Mouse (Mus musculus) midbrain, embryonic 12.5 days (tissue): ENCODE data around the gene Ror1. TPM values are rescaled to one million over a fixed set of nuclear protein-coding genes. Genes with fewer than 3 reads are reported as not detected.

Experiments used
- ATAC-seq: fragments of 200-750 bp; cut with Nextera tagmentation; 2 replicates; pipeline ENCODE4 v1.8.0; 2017; ENCODE audit warnings: low read depth, moderate TSS enrichment, moderate library complexity; ENCODE audit not compliant: low FRiP score
- H3K27ac ChIP-seq: fragments of 300-500 bp; sonication (generic); replicated peaks from 2 replicates; pipeline ENCODE4 v1.5.1; 2016; ENCODE audit warnings: mild to moderate bottlenecking
- H3K27me3 ChIP-seq: fragments of 300-500 bp; sonication (generic); 2 replicates; pipeline ENCODE4 v1.6.1; 2016; ENCODE audit warnings: mild to moderate bottlenecking
- H3K36me3 ChIP-seq: fragments of 300-500 bp; sonication (generic); 2 replicates; pipeline ENCODE4 v1.6.1; 2016
- H3K4me1 ChIP-seq: fragments of 300-500 bp; sonication (generic); 2 replicates; pipeline ENCODE4 v1.6.1; 2016
- H3K4me2 ChIP-seq: fragments of 300-500 bp; sonication (generic); replicated peaks from 2 replicates; pipeline ENCODE4 v1.6.1; 2016; ENCODE audit warnings: mild to moderate bottlenecking, moderate library complexity
- H3K4me3 ChIP-seq: fragments of 300-500 bp; sonication (generic); 2 replicates; pipeline ENCODE4 v1.5.1; 2016; ENCODE audit warnings: mild to moderate bottlenecking
- H3K9ac ChIP-seq: fragments of 300-500 bp; sonication (generic); replicated peaks from 2 replicates; pipeline ENCODE4 v1.6.1; 2016; ENCODE audit warnings: mild to moderate bottlenecking, moderate library complexity
- H3K9me3 ChIP-seq: fragments of 300-500 bp; sonication (generic); 2 replicates; pipeline ENCODE4 v1.6.1; 2016; ENCODE audit warnings: mild to moderate bottlenecking
- WGBS: fragments of 180-500 bp; shearing (Covaris S2); methylation state at CpG from one replicate; pipeline ENCODE4 v1.1.7; 2016; 5-methylcytosine and 5-hydroxymethylcytosine counted together
- polyA plus RNA-seq: library from polyadenylated mRNA; unstranded; fragments of >200 nt; fragmentation: Nextera tagmentation; extraction: Ambion mirVana; gene quantifications from 2 replicates; pipeline ENCODE4 v1.2.1, GENCODE M21; 2016

Gene Ror1
- polyA plus RNA-seq, 1 experiment from 2014 or later = 6.3 TPM

DNA sequence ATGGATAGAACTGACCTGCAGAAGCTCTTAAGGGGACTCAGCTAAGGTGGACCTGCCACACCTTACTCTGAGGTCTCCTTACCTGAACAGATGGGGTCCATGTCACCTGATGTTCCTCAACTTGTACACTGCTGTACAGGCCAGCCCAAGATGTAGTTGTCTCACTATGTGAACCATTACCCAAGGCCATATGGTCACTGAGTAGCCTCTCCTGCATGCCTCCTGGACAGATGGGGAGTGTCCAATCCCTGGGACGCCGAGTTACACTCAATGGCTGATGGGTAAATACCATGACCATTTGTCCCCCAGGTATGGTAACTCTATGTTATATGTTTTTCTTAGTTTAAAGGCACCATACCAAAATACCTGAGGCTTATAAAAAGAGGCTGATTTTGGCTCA, 29.9 kb upstream of the Ror1 start:
- H3K36me3 ChIP-seq = no peaks in the 10 kb centered on the region
- H3K27ac ChIP-seq = no peak overlapping the region
- H3K4me1 ChIP-seq = no peaks in the 10 kb centered on the region
- no peak overlapping the region for H3K4me3 ChIP-seq
- WGBS = 87% methylated on average over 2 of the region's 2 CpGs
- H3K9me3 ChIP-seq = no peaks in the 10 kb centered on the region
- peaks cover 8% of the 10 kb centered on the region; the same call in 1 of the 2 replicates for H3K27me3 ChIP-seq
- no peak for ATAC-seq
- H3K9ac ChIP-seq = no peak overlapping the region
- H3K4me2 ChIP-seq = no peak overlapping the region

DNA sequence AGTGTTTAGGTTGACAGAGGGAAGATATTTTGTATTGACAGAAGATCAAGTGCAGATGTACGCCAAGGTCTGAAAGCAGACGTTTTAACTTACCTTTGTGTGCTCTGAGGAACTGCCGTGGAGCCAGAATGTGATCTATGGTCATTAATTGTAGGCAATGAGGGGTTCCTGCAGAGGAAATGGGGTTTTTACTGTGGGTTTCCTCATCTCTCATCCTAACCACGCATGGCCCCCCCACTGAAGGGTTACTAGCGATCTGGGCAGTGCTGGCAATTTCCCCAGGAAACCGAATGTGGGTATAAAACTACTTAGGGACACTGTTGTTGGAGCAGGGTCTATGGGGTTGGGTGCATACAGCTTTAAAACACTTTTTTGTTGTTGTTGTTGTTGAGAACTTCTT, 25.5 kb upstream of the Ror1 start:
- Histone ChIP-seq H3K4me1 (no peaks in the 10 kb centered on the region), H3K27me3 (0 out of 2 replicates have a peak, but pooled peaks cover 4% of the 10 kb centered on the region), H3K9ac (no peak overlapping the region), H3K4me2 (no peak overlapping the region), H3K9me3 (no peaks in the 10 kb centered on the region), H3K4me3 (no peak overlapping the region), H3K27ac (no peak overlapping the region), H3K36me3 (no peaks in the 10 kb centered on the region)
- WGBS = 83% methylated on average over 6 of the region's 6 CpGs
- no peak for ATAC-seq

DNA sequence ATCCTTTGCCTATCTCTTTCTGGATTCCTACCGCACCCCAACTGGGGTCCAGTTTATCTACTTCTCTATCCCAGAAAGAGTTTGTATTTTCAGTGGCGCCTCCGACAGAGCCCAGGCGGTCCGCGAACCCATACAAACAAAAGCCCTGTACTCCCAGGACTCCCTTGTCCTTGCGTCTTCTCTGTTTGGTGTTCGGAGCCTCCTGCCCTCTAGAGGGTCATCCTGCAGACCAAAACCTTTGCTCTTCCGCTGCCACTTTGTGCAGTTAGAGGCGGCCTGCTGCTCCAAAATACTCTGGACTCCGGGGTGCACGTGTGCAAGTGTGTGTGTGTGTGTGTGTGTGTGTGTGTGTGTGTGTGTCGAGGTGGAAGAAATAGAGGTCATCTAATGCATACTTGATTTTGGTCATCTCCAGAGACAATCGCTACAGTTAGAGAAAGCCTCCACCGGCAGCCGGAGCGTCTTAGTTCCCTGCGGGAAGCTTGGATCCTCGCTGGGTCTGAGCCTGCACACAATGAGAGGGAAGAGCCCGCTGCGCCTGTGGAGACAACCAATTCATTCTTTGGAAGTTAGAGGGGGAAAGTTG, 1.1 kb downstream of the Ror1 start:
- Histone ChIP-seq H3K36me3 (no peaks in the 10 kb centered on the region), H3K27ac (no peak overlapping the region; the same call in 1 of the 2 replicates), H3K4me3 (peak overlapping the region; percentile 75), H3K4me2 (peak overlapping the region; percentile 97), H3K27me3 (peaks cover 28% of the 10 kb centered on the region), H3K4me1 (peaks cover 19% of the 10 kb centered on the region), H3K9me3 (no peaks in the 10 kb centered on the region), H3K9ac (peak overlapping the region; percentile 63)
- ATAC-seq = no peak
- under 1% methylated on average over 21 of the region's 21 CpGs for WGBS

DNA sequence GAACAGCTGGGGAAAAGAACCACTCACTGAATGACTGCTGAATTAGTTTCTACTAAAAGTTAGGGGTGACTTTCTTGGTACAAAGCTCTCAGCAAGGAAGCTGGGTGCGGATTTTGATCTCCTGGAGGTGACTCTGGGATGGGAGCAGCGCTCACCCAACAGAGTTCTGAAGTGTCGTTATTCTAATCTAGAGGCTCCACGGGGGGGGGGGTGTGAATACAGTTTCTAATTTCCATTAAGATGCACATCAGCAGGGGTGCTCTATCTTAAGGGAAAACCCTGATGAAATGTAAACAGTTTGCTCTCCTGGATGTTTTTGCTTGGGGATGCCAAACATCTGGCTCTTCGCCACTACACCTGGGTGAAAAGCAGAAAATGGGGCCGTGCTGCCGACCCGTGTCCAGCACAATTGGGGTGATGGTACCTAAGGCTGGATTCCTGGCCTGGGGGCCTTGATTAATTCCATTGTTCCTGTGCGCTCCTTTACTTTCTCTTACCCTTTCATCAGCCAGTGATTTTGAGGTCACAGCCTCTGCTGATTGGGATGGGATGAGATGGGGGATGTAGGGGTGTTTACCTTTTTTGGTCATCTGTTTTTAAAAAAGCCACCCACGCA, 1.9 kb downstream of the Ror1 start:
- peak overlapping the region; percentile 97 for H3K4me2 ChIP-seq
- peak overlapping the region; percentile 75 for H3K4me3 ChIP-seq
- ATAC-seq = no peak
- no peaks in the 10 kb centered on the region for H3K9me3 ChIP-seq
- H3K4me1 ChIP-seq = peaks cover 19% of the 10 kb centered on the region
- WGBS = 10% methylated on average over 10 of the region's 10 CpGs
- no peak overlapping the region for H3K27ac ChIP-seq
- no peak overlapping the region for H3K9ac ChIP-seq
- no peaks in the 10 kb centered on the region for H3K36me3 ChIP-seq
- peaks cover 28% of the 10 kb centered on the region for H3K27me3 ChIP-seq

DNA sequence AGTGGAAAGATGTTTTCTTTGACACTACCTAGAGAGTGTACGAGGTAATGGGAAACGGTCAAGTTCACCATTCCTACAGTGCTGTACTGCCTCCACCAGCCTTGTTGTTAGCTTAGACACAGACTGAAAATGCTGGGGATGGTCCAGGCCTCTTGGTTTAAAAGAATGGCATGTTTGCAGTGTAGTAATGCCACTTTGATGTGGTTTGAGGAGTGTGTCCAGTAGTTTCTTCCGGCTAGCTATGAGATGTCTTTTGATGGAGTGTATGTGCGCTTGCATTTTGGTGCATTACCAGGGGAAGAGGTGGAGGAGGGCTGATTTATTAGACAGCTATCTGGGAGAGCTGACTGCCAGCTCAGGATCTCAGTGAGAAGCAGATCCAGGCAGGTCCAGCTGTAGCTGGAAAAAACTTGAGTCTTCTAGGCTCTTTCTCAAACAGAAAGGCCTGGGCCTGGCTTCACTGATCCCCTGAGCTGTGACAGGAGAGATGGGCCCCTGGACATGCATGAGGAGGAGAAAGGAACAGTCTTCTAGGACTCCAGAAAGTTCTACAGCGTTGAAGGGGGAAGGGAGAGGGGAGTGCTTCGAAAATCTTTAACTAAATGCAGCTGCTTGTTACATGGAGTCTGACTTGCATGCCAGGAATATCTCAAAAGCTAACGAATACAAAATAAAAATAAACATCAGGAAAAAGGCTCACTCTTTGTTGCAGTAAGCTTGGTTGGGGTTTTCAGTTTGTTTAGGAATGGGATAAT, 5.7 kb downstream of the Ror1 start:
- Histone ChIP-seq H3K27me3 (peaks cover 21% of the 10 kb centered on the region), H3K4me3 (no peak overlapping the region), H3K27ac (no peak overlapping the region), H3K9ac (no peak overlapping the region), H3K4me1 (peaks cover 15% of the 10 kb centered on the region), H3K4me2 (no peak overlapping the region), H3K36me3 (no peaks in the 10 kb centered on the region), H3K9me3 (no peaks in the 10 kb centered on the region)
- ATAC-seq = no peak
- WGBS = 79% methylated on average over 7 of the region's 7 CpGs

DNA sequence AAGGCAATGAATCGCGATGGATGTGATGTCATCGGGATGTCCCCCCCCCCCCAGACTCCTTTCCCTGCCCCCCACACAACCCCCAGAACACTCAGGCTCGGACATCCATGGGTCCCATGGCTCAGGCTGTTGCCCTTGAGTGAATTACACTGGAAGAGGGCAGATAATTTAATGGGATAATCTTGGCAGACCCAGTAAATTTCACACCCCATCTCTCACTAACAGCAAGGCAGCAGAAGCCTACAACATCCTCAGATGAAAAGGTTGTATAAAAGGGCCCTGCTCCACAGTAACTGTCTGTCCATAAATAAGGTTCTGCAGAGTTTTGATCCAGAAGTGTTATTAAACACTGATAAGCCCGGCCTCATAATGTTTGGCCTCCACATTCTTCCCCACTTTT, 6.3 kb downstream of the Ror1 start:
- Histone ChIP-seq H3K4me2 (no peak overlapping the region), H3K9me3 (no peaks in the 10 kb centered on the region), H3K36me3 (no peaks in the 10 kb centered on the region), H3K27ac (no peak overlapping the region), H3K4me3 (no peak overlapping the region), H3K27me3 (peaks cover 15% of the 10 kb centered on the region), H3K4me1 (peaks cover 9% of the 10 kb centered on the region; the same call in 1 of the 2 replicates), H3K9ac (no peak overlapping the region)
- ATAC-seq = no peak
- 69% methylated on average over 5 of the region's 5 CpGs for WGBS

DNA sequence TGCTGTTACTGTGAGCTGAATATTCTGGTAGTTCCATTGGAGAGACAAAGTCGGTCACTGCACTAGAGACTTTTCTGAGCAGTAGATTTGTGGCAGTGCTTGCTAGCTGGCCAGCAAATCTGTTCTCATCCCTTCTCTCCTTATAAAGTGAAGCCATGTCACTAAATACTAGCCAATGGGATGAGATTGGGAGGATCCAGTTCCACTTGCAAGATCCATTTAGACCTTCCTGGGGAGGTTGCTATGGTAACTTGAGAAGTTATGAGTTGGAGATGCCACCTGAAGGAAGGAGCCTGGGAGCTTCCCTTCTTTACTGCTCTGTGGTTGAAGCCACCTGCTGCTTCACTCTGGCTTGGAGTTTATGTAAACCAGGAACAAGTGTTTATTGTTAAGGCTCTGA, 8.7 kb downstream of the Ror1 start:
- no peaks in the 10 kb centered on the region for H3K4me1 ChIP-seq
- no peak overlapping the region for H3K4me3 ChIP-seq
- H3K36me3 ChIP-seq = no peaks in the 10 kb centered on the region
- WGBS = 67% methylated on average over 1 of the region's 1 CpGs
- ATAC-seq = no peak
- no peak overlapping the region for H3K9ac ChIP-seq
- no peaks in the 10 kb centered on the region; the same call in 1 of the 2 replicates for H3K27me3 ChIP-seq
- H3K4me2 ChIP-seq = no peak overlapping the region
- no peak overlapping the region for H3K27ac ChIP-seq
- H3K9me3 ChIP-seq = no peaks in the 10 kb centered on the region

DNA sequence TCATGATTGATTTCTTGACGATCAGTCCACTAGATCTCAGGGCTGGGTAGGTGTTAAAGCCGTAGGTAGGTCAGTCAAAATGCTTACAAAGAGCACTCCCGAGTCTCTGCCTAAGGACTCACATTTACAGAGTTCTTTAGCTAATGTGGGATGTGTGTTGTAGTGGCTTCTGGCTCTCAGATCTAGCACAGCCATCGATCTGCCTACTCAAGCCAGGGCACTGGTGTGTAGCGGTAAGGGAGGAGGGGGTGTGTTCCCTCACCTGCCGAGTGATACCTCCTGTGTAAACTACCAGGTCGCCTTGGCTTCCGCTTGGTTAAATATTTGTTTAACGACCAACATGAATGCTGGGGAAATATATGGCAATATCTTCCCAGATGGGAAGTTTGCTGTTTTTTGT, 12.0 kb downstream of the Ror1 start:
- no peak for ATAC-seq
- Histone ChIP-seq H3K9me3 (no peaks in the 10 kb centered on the region), H3K4me3 (no peak overlapping the region), H3K4me2 (no peak overlapping the region), H3K27ac (no peak overlapping the region), H3K9ac (no peak overlapping the region), H3K36me3 (no peaks in the 10 kb centered on the region), H3K4me1 (no peaks in the 10 kb centered on the region), H3K27me3 (no peaks in the 10 kb centered on the region; the same call in 1 of the 2 replicates)
- WGBS = 90% methylated on average over 9 of the region's 9 CpGs

DNA sequence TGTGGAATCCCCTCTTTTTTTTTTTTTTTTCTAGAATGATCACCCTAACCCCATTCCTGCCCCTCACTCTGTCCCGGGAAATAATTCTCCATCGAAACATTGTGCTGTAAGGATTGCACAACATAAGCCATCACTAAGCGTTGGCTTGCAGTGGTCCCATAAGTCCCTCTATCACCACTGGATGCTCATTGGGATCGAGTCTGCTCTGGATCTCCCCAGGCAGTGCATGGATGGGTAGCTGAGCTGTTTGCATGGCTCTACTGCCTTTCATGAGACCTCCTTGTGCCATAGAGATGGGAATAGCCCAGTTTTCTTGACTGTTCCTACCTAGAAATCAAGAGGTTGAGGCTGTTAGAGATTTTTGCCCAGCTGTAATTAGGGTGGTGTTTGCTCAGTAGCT, 13.0 kb downstream of the Ror1 start:
- no peaks in the 10 kb centered on the region for H3K36me3 ChIP-seq
- no peaks in the 10 kb centered on the region; the same call in 1 of the 2 replicates for H3K27me3 ChIP-seq
- H3K9ac ChIP-seq = no peak overlapping the region
- no peak for ATAC-seq
- H3K9me3 ChIP-seq = no peaks in the 10 kb centered on the region
- no peak overlapping the region for H3K4me3 ChIP-seq
- H3K4me2 ChIP-seq = no peak overlapping the region
- H3K4me1 ChIP-seq = no peaks in the 10 kb centered on the region
- 98% methylated on average over 4 of the region's 4 CpGs for WGBS
- H3K27ac ChIP-seq = no peak overlapping the region

DNA sequence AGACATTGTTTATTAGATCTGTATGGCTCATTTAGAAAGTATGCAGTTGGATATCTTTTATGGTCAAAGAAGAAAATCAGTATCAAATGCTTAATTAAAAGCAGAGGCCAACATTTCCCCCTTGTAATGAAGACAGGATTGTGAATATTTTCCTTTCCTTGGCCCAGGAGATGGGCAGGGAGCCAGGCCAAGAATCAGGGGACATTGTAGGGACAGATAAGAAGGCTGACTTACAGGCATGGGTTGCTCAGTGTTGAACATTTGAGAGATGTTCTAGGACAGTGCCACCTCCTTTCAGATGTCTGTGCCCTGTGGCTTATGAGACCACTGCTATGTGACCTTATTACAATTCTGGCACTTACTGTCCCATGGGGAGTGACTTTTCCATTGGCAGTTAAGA, 18.6 kb downstream of the Ror1 start:
- no peak for ATAC-seq
- H3K9me3 ChIP-seq = no peaks in the 10 kb centered on the region
- H3K9ac ChIP-seq = no peak overlapping the region
- no peak overlapping the region for H3K27ac ChIP-seq
- H3K36me3 ChIP-seq = no peaks in the 10 kb centered on the region
- no peak overlapping the region for H3K4me2 ChIP-seq
- H3K27me3 ChIP-seq = no peaks in the 10 kb centered on the region
- no peak overlapping the region for H3K4me3 ChIP-seq
- no peaks in the 10 kb centered on the region for H3K4me1 ChIP-seq

DNA sequence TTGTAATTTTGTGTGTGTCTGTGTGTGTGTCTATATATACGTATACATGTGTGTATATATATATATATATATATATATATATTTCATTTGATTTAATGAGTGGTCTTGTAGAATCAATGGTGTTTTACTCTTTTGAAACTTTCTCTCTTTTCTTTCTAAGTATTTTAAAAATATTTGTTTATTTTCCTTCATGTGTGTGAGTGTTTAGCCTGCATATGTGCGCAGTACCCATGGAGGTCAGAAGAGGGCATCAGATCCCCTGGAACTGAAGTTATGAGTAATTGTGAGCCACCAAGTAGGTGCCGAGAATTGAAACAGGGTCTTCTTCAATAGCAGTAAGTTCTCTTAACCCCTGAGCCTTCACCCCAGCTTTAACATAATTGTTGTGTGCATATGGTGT, 20.8 kb downstream of the Ror1 start:
- H3K4me3 ChIP-seq = no peak overlapping the region
- H3K27me3 ChIP-seq = no peaks in the 10 kb centered on the region
- no peaks in the 10 kb centered on the region for H3K36me3 ChIP-seq
- no peak overlapping the region for H3K27ac ChIP-seq
- H3K9me3 ChIP-seq = no peaks in the 10 kb centered on the region
- no peak overlapping the region for H3K9ac ChIP-seq
- no peak for ATAC-seq
- WGBS = 84% methylated on average over 3 of the region's 3 CpGs
- H3K4me1 ChIP-seq = no peaks in the 10 kb centered on the region
- H3K4me2 ChIP-seq = no peak overlapping the region

DNA sequence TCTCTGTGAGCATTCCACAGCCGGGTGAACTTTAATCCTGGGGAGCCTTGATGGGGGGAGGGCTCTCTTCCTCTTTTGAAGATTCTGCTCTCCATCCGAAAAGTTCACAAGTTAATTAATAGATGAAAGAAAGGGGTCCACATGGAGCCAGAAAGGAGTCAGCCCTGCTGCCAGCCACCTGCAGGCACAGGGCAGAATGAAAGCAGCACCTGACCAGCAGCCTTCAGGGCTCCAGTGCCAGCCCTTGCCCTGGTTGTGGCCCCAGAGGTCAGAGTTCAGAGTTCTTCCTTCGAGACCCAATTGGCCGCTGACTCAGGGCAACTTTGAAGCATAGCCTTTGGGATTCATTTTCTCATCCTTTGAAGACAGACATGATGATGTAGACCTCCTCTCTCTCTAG, 23.1 kb downstream of the Ror1 start:
- Histone ChIP-seq H3K9ac (no peak overlapping the region), H3K27me3 (no peaks in the 10 kb centered on the region), H3K9me3 (no peaks in the 10 kb centered on the region), H3K36me3 (no peaks in the 10 kb centered on the region), H3K4me2 (no peak overlapping the region), H3K27ac (no peak overlapping the region), H3K4me3 (no peak overlapping the region), H3K4me1 (no peaks in the 10 kb centered on the region)
- 26% methylated on average over 4 of the region's 4 CpGs for WGBS
- no peak for ATAC-seq
